Mouse (Mus musculus) heart, postnatal 10 days (tissue): ENCODE measurements around the gene Efcab8. TPM values are rescaled to one million over a fixed set of nuclear protein-coding genes. Genes with fewer than 3 reads are reported as not detected.
"Not testable (repeated sequence)": the region's sequence is repeated elsewhere in the genome, so short reads cannot be mapped to it uniquely, and the experiment has no call there.

Source experiments
- DNase-seq, 2 experiments: peaks; one replicate each; pipeline ENCODE4 v3.0.0; 2021
- intact Hi-C: fragments of 180-260 bp; cut with DNase I; formaldehyde crosslinking; loops from one replicate; pipeline ENCODE4 v1.15.1; 2025
- total RNA-seq, 2 experiments: library from RNA; stranded (reverse); gene quantifications; 2 replicates each; pipeline ENCODE4 v1.2.3; 2021

The Efcab8 gene
- total RNA-seq, 2 experiments from 2014 or later = not detected

GRCm38 (mm10) chr2:153822005-153822543, 42.3 kb downstream of the Efcab8 start:
- intact Hi-C loops = no loop called here
- DNase-seq = no peak

- intact Hi-C loops = no loop called here
- peak; percentile 28 to 36 for DNase-seq
Observed at GRCm38 (mm10) chr2:153824593-153824992, 44.9 kb downstream of the Efcab8 start.

GRCm38 (mm10) chr2:153825900-153826299, 46.2 kb downstream of the Efcab8 start:
- intact Hi-C loops, DNase-seq: not testable (repeated sequence)

GRCm38 (mm10) chr2:153827171-153827830, 47.6 kb downstream of the Efcab8 start:
- intact Hi-C loops = no loop called here
- DNase-seq = no peak

- no peak for DNase-seq
- intact Hi-C loops = no loop called here
Observed at GRCm38 (mm10) chr2:153828704-153829103, 49.0 kb downstream of the Efcab8 start.

- intact Hi-C loops = no loop called here
- no peak for DNase-seq
Observed at GRCm38 (mm10) chr2:153833291-153833690, 53.6 kb downstream of the Efcab8 start.

GRCm38 (mm10) chr2:153842854-153843253, 63.1 kb downstream of the Efcab8 start:
- intact Hi-C loops = no loop called here
- DNase-seq = no peak

GRCm38 (mm10) chr2:153848389-153848788, 68.7 kb downstream of the Efcab8 start:
- intact Hi-C loops = no loop called here
- no peak for DNase-seq

- intact Hi-C loops = loop anchor here (1.0 to 5.0 kb wide), 4 partner anchors 43 to 182 kb away; no protein-coding TSS in a partner anchor
- no peak for DNase-seq
Observed at GRCm38 (mm10) chr2:153850351-153851029, 70.8 kb downstream of the Efcab8 start.

- peak; percentile 59 to 75 for DNase-seq
- intact Hi-C loops = loop anchor here (2.0 to 5.0 kb wide), 3 partner anchors 44 to 182 kb away; no protein-coding TSS in a partner anchor
Observed at GRCm38 (mm10) chr2:153851030-153851360, 71.3 kb downstream of the Efcab8 start.

GRCm38 (mm10) chr2:153853544-153853943, 73.8 kb downstream of the Efcab8 start:
- DNase-seq = no peak
- intact Hi-C loops = loop anchor here (5.0 kb wide), 1 partner anchor 46 kb away; no protein-coding TSS in a partner anchor

- intact Hi-C loops = no loop called here
- DNase-seq = no peak
Observed at GRCm38 (mm10) chr2:153859581-153859980, 79.8 kb downstream of the Efcab8 start.

GRCm38 (mm10) chr2:153860315-153860714, 80.6 kb downstream of the Efcab8 start:
- intact Hi-C loops = no loop called here
- no peak for DNase-seq

- intact Hi-C loops = no loop called here
- DNase-seq = no peak
Observed at GRCm38 (mm10) chr2:153860715-153861114, 81.0 kb downstream of the Efcab8 start.

- intact Hi-C loops = no loop called here
Observed at GRCm38 (mm10) chr2:153861960-153862359, 82.2 kb downstream of the Efcab8 start.

GRCm38 (mm10) chr2:153870984-153871383, 91.3 kb downstream of the Efcab8 start, which contains the start of gene Sun5:
Gene Sun5 (minus strand): TSS chr2:153871084.
- no peak for DNase-seq
- intact Hi-C loops = no loop called here

More at GRCm38 (mm10) chr2:153861960-153862359, 82.2 kb downstream of the Efcab8 start:
- no peak for DNase-seq

- intact Hi-C loops = no loop called here
- DNase-seq = no peak
Observed at GRCm38 (mm10) chr2:153874745-153875144, 95.0 kb downstream of the Efcab8 start, which contains the start of gene Bpifb2. Gene Bpifb2 (plus strand): TSS chr2:153875045.

Other genes with a start within 250 kb of the Efcab8 start
- gene Nol4l, start 250.0 kb upstream of the Efcab8 start, total RNA-seq = 10 to 100 TPM in 1 of 2 experiments, 1 to 10 TPM in 1; 9.5 to 10.4 TPM
- 10 to 100 TPM; 20.1 to 24.2 TPM for gene Commd7, start 147.2 kb upstream of the Efcab8 start, total RNA-seq
- 1 to 10 TPM; 2.4 to 2.6 TPM for gene Dnmt3b, start 130.5 kb upstream of the Efcab8 start, total RNA-seq
- gene Dnmt3c, start 83.3 kb upstream of the Efcab8 start, total RNA-seq = not detected
- gene Mapre1, start 38.7 kb upstream of the Efcab8 start, total RNA-seq = 100 to 1,000 TPM; 108 to 124 TPM
- gene Sun5, start 91.2 kb downstream of the Efcab8 start, total RNA-seq = not detected
- not detected for gene Bpifb2, start 95.1 kb downstream of the Efcab8 start, total RNA-seq
- gene Bpifb6, start 120.5 kb downstream of the Efcab8 start, total RNA-seq = not detected
- gene Bpifb3, start 138.3 kb downstream of the Efcab8 start, total RNA-seq = not detected
- gene Bpifb4, start 158.3 kb downstream of the Efcab8 start, total RNA-seq = not detected
- not detected for gene Bpifa6, start 195.0 kb downstream of the Efcab8 start, total RNA-seq
- gene Bpifa2, start 228.3 kb downstream of the Efcab8 start, total RNA-seq = under 1 TPM in 1 of 2 experiments, not detected in 1; 0.36 TPM